Mouse (Mus musculus): ENCODE data around the gene Safb. TPM values are rescaled to one million over a fixed set of nuclear protein-coding genes. Genes with fewer than 3 reads are reported as not detected.

Gene Safb
- total RNA-seq, 2 experiments from 2014 or later, result 59.6 to 68.5 TPM

DNA sequence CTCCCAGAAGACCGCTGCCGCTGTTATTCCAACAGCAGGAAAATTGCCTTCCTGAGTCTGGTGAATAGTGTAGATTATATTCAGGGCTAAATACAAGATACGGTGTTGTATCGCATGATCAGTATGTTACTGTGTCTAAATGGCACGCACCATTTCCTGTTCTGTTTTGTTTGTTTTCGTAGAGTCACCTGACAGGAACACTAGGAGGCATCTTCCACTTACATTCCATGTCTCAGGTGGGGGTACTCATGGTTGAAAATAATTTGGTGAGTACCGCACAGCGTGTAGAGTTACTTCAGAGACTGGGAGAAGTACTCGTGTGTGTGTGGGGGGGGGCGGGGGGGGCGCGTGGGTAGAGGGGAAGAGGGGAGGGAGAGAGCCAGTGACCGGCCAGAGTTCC lies 62.9 kb downstream of the Safb start:
- no peak for DNase-seq

DNA sequence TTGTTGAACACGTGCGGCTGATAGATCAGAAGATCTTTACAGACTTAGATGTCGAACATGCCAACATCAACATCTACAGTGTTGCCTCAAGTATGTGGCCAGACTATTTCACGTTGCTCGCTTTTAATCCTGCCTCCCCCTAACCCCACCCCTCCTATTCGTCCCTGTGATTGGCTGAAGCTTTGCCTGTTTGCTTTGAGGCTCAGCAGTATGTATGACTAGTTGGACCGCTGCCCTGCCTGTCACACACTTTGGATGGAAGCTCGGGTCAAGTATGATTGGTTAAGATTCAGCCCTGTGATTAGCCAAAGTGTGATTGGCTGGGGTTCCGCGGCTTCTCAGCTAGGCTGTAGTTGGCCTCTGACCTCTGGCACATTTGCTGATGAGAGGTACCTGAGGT lies 67.2 kb downstream of the Safb start:
- no peak for DNase-seq

DNA sequence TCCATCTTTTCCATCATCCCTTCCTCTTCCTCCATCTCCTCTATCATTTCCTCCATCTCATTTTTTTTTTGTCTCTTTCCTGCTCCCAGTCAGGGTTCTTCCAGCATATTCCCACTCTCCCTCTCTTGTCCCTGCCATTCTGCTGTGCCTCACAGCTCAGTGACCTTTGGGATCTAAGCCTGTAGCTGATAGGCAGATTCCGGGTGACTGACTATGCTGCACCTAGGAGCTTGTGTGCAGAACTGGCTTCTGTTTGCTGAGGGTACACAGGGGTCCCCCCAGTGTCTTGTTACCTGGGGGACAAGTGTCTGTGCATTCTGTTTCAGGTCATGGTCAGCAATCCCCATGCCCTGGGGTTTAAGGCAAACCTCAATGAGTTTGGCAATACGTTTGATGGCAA lies 70.1 kb downstream of the Safb start:
- DNase-seq, result no peak

DNA sequence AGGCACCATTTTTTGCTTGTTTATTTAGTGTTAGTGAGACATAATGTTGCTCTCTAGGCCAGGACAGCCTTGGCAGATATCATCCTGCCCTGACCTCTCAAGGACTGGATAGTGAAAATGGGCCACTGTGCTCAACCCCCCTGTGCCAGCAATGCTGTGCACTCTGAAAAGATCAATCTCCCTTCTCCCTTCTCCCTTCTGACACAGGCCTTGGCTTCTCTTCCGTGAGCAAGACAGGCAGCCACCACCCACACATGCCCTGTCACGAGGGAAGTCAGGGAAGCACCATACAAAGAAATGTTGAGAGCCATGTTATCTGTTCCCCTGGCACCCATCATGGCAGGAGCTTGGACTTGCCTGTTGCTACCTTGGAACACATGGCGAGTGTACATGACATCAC lies 70.7 kb downstream of the Safb start:
- peak in 1 of 2 experiments; percentile 11 for DNase-seq

Other genes with a start within 250 kb of the Safb start
- 10 to 100 TPM; 50.3 to 54.3 TPM for gene Ptprs, start 108.3 kb upstream of the Safb start, total RNA-seq (2021)
- not detected for gene Znrf4, start 72.4 kb upstream of the Safb start, total RNA-seq (2021)
- gene Gm20219, start 30.4 kb upstream of the Safb start, total RNA-seq (2021), result under 1 TPM; 0.20 to 0.23 TPM
- gene Safb2, start 240 bp upstream of the Safb start, total RNA-seq (2021), result 10 to 100 TPM; 36.0 to 41.9 TPM
- 100 to 1,000 TPM; 341 TPM for gene 2410015M20Rik, start 24.9 kb downstream of the Safb start, total RNA-seq (2021)
- gene Rpl36, start 28.6 kb downstream of the Safb start, total RNA-seq (2021), result 100 to 1,000 TPM; 760 to 782 TPM
- 100 to 1,000 TPM; 125 to 130 TPM for gene Lonp1, start 42.1 kb downstream of the Safb start, total RNA-seq (2021)
- under 1 TPM in 1 of 2 experiments, not detected in 1; 0.10 TPM for gene Catsperd, start 43.3 kb downstream of the Safb start, total RNA-seq (2021)
- gene Ranbp3, start 88.5 kb downstream of the Safb start, total RNA-seq (2021), result 10 to 100 TPM; 33.8 to 35.7 TPM
- 100 to 1,000 TPM; 844 to 954 TPM for gene Ndufa11, start 132.9 kb downstream of the Safb start, total RNA-seq (2021)
- gene Vmac, start 133.2 kb downstream of the Safb start, total RNA-seq (2021), result 1 to 10 TPM; 3.3 to 4.5 TPM
- gene Nrtn, start 172.7 kb downstream of the Safb start, total RNA-seq (2021), result 10 to 100 TPM; 25.1 to 32.1 TPM
- 10 to 100 TPM; 15.3 to 16.1 TPM for gene Dus3l, start 179.9 kb downstream of the Safb start, total RNA-seq (2021)
- gene Prr22, start 185.4 kb downstream of the Safb start, total RNA-seq (2021), result under 1 TPM in 1 of 2 experiments, not detected in 1; 0.32 TPM
- gene Rfx2, start 246.2 kb downstream of the Safb start, total RNA-seq (2021), result 1 to 10 TPM; 2.5 to 3.1 TPM